Mouse (Mus musculus): ENCODE results near the gene Fam117a.

Fam117a gene

GRCm38 (mm10) chr11:95336568-95337128 is at the start of gene Fam117a:
TSS of gene Fam117a (plus strand) at chr11:95337018.
- peak; percentile 100 for DNase-seq

- no peak for DNase-seq
Measured at GRCm38 (mm10) chr11:95291998-95292397, 44.8 kb upstream of the Fam117a start.

- DNase-seq, result peak; percentile 93
Measured at GRCm38 (mm10) chr11:95293017-95293624, 43.7 kb upstream of the Fam117a start.

GRCm38 (mm10) chr11:95295736-95296135 is 41.1 kb upstream of the Fam117a start:
- DNase-seq, result no peak

GRCm38 (mm10) chr11:95298146-95298545 is 38.7 kb upstream of the Fam117a start:
- DNase-seq, result no peak

GRCm38 (mm10) chr11:95299886-95300285 is 36.9 kb upstream of the Fam117a start:
- no peak for DNase-seq

- no peak for DNase-seq
Measured at GRCm38 (mm10) chr11:95301772-95302171, 35.0 kb upstream of the Fam117a start.

GRCm38 (mm10) chr11:95305600-95305999 is 31.2 kb upstream of the Fam117a start:
- DNase-seq, result no peak

- no peak for DNase-seq
Measured at GRCm38 (mm10) chr11:95307526-95307925, 29.3 kb upstream of the Fam117a start.

GRCm38 (mm10) chr11:95309510-95310006 is 27.3 kb upstream of the Fam117a start:
- peak; percentile 100 for DNase-seq

GRCm38 (mm10) chr11:95310007-95310647 is 26.7 kb upstream of the Fam117a start, which contains the start of gene Kat7:
TSS of gene Kat7 (minus strand) at chr11:95310246.
- DNase-seq, result peak; percentile 100

GRCm38 (mm10) chr11:95310648-95311424 is 26.0 kb upstream of the Fam117a start:
- peak; percentile 71 for DNase-seq

- DNase-seq, result peak; percentile 81
Measured at GRCm38 (mm10) chr11:95311425-95311807, 25.4 kb upstream of the Fam117a start.

- DNase-seq, result peak; percentile 79
Measured at GRCm38 (mm10) chr11:95315215-95315955, 21.4 kb upstream of the Fam117a start.

- DNase-seq, result peak; percentile 74
Measured at GRCm38 (mm10) chr11:95318116-95318515, 18.7 kb upstream of the Fam117a start.

- peak; percentile 73 for DNase-seq
Measured at GRCm38 (mm10) chr11:95319506-95319905, 17.3 kb upstream of the Fam117a start.

- peak; percentile 76 for DNase-seq
Measured at GRCm38 (mm10) chr11:95320010-95320409, 16.8 kb upstream of the Fam117a start.

GRCm38 (mm10) chr11:95324181-95324580 is 12.6 kb upstream of the Fam117a start:
- DNase-seq, result no peak

- no peak for DNase-seq
Measured at GRCm38 (mm10) chr11:95325832-95326231, 11.0 kb upstream of the Fam117a start.

- no peak for DNase-seq
Measured at GRCm38 (mm10) chr11:95326243-95326642, 10.6 kb upstream of the Fam117a start.

- no peak for DNase-seq
Measured at GRCm38 (mm10) chr11:95328629-95329028, 8.2 kb upstream of the Fam117a start.

GRCm38 (mm10) chr11:95330662-95331061 is 6.2 kb upstream of the Fam117a start:
- peak; percentile 39 for DNase-seq
